Mouse (Mus musculus) liver, embryonic 18 days (tissue): ENCODE measurements around the gene Nrm. TPM values are rescaled to one million over a fixed set of nuclear protein-coding genes. Genes with fewer than 3 reads are reported as not detected.

Source experiments
- polyA plus RNA-seq: library from polyadenylated mRNA; depleted of rRNA; stranded (reverse); fragments of >200 nt; gene quantifications from 2 replicates; pipeline ENCODE4 v1.2.3, GENCODE M21; 2012; rRNA removed

Nrm gene
- 10.7 and 11.1 TPM in 2 replicates for polyA plus RNA-seq

DNA sequence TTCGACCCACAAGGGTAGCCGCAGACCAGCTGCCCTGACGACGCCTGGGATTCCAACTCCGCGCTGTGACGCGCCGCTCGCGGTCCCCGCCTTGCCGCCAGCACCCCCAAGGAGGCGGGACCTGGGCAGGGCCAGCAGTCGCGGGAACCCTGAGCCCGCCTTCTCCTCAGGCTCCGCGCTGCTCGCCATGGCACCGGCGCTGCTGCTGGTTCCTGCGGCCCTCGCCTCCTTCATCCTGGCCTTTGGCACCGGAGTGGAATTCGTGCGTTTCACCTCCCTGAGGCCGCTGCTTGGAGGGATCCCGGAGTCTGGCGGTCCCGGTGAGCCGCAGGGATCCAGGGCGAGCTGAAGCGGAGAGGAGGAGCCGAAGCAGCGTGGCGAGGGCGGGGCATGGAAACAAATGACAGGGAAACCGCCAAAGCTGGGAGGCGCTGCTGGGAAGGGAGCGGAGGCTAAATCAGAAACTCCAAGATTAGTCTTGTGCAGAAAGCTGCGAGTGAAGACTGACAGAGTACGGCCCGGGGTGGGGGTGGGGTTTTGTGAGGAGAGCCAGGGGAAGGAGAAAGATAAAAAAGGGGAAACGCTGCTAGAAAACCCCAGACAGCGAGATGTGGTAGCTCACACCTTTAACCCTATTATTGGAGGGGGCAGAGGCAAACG, at the start of gene Nrm:
TSS of gene Nrm (plus strand) at position 121 of the 660 bp plus-strand sequence.

DNA sequence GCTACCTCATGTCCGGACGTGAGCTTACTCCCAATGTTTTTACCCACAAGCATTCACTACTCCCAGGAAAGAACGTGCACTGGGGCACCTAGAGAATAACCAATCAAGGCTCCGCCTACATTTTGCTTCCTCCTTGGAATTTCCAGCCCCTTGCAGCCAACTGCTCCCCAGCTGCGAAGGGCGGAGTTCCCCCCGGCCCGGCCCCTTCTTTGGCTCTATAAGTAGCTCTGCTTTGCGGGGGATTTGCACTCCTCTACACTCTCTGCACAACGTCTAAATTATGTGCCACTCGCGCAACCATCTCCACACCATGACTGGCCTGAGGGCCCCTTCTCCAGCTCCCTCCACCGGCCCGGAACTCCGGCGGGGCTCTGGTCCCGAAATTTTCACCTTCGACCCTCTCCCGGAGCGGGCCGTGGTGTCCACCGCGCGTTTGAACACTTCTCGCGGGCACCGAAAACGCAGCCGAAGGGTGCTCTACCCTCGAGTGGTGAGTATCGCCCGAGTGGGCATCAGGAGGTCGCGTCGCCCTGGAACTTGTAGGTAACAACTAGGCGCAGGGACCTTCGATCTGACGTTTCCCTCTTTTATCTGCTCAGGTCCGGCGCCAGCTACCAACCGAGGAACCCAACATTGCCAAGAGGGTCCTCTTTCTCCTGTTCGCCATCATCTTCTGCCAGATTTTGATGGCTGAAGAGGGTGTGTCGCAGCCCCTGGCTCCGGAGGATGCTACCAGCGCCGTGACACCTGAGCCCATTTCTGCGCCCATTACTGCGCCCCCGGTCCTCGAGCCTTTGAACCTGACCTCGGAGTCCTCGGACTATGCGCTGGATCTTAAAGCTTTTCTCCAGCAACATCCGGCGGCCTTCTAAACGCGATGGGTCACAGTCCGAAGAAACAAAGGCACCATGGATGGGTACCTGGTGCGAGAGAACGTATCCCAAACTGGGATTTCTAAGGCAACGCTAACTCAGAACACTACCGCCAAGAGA, 39.4 kb upstream of the Nrm start, which contains the start of gene Ier3:
TSS of gene Ier3 (plus strand) at position 246 of the 992 bp plus-strand sequence.

GRCm38 (mm10) chr17:35822964-35823937, 37.9 kb upstream of the Nrm start, which contains the start of gene Flot1:
Gene Flot1 (plus strand): TSS chr17:35823230.

DNA sequence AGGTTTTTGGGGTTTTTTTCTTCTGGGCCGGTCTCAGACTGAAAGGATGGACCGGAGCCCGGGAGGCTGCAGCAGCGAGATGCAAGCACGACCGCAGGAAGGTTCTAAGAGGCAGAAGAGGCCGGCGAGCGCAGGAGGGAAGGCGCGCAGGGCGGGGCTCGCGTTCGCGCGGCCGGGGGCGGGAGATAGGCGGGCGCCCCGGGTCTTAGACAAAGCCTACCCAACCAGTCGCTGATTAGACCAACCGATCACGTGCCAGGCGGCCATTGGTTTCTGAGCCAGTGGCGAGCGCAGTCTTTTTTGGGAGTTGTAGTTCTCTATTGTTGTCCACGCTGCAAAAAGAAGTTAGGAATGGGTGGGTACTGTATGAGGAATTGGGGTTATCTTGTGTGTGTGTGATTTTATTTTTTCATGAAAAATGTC, 23.0 kb upstream of the Nrm start, which contains the start of gene Tubb5:
TSS of gene Tubb5 (minus strand) at position 185 of the 423 bp plus-strand sequence.

DNA sequence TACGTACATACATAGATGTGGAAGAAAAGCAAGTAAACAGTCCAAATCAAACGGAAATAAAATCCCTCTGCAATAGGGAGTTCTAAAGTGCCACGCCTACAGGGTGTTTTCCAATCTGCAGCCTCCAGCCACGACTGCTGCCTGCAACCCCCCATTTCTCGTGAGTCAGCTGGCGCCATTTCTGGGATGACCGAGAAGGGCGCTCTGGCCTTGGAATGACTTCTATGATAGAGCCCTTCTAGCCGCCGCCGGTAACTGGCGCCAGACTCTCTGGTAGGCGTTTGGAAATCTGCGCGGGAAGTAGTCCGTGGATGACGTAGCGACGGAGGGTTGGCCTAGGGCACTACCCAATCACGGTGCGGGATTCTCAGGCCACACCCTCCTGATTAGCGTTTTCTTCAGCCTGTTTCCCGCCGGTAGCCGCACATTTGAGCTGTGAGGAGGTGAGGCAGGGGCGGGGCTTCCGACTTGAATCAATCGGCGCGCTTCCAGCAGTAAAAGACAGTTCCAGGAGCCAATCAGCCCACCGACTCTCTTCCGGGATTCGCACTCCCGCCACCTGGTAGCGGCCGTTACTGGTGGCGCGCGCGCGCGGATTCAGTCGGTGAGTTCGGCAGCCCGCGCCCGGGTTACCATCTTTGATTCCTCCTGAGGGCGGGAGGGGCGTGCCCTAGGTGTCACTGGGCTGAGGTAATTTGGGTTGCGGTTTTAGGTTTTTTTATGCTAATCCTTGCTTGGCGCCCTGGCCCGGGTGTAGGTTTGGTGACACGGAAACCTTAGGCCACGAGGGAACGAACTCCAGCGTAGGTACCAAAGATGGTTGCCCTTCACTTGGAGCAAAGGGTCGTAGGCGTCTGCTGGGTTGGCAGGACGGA, 19.8 kb upstream of the Nrm start, which contains the start of gene Mdc1:
TSS of gene Mdc1 (plus strand) at position 440 of the 875 bp plus-strand sequence.

DNA sequence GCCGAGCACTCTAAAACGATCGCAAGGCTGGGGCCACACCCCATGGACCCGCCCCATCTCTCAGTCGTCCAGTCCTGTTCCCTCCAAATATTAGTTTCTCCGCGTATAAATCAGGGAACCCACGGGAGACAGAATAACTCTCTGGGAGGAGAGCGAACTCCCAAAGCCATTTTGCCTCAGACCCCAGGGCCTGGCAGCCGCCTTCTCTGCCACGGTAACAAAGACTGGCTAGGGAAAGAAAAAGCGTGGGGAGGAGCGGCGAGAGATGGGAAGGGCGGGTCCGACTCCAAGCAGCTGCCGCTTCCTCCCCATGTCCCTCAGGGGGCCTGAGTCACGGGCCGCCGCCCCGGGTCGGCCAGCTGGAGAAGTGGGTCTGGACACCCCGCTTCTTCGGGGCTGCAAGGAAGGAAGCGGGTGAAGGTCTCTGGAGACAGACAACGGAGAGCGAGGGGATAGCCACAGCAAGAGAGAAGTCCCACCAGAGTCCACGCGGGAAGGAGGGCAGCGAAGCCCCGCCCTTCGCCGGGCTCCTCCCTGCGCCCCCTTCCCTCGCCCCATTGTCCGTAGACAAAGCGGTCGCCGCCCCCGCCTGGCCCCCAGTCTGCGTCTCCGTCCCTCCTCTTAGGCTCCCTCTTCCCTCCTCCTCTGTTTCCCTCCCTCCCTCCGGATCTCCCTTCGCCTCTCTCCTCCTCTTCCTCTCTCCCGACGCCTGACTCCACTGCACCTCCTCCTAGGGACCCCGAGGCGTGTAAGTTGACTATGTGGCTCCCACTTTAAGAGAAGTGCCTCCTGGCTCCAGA, 4.6 kb downstream of the Nrm start, which contains the start of gene Ppp1r18:
TSS of gene Ppp1r18 (plus strand) at position 113 of the 800 bp plus-strand sequence.

DNA sequence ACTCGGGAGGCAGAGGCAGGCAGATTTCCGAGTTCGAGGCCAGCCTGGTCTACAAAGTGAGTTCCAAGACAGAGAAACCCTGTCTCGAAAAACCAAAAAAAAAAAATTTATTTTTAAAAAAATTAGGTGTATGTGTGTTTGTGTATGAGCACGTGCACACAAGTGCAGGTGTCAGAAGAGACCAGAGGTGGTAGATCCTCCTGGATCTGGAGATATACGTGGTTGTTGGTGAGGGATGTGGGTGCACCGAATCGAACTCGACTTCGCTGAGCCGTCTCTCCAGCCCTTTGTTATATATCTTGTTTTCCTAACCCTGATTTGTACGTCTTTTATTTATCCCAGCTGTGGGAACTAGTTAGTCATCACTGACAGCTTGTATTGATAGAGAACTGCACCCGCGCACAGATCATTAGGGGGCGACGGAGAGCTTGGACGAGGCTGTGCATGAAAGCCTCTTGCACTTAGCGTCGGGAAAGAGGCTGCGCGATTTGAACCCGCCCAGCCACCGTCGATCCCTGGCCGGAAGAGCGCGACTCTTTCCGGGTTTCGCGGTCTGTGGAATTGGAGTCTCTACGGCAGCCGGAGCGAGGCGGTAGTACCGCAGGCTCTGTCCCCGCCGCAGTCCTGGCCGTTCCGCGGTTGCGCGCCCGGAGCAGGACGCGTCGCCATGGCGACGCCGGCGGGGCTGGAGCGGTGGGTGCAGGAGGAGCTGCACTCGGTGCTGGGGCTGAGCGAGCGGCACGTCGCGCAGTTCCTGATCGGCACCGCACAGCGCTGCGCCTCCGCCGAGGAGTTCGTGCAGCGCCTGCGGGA, 18.3 kb downstream of the Nrm start, which contains the start of gene Dhx16:
TSS of gene Dhx16 (plus strand) at position 575 of the 813 bp plus-strand sequence.

DNA sequence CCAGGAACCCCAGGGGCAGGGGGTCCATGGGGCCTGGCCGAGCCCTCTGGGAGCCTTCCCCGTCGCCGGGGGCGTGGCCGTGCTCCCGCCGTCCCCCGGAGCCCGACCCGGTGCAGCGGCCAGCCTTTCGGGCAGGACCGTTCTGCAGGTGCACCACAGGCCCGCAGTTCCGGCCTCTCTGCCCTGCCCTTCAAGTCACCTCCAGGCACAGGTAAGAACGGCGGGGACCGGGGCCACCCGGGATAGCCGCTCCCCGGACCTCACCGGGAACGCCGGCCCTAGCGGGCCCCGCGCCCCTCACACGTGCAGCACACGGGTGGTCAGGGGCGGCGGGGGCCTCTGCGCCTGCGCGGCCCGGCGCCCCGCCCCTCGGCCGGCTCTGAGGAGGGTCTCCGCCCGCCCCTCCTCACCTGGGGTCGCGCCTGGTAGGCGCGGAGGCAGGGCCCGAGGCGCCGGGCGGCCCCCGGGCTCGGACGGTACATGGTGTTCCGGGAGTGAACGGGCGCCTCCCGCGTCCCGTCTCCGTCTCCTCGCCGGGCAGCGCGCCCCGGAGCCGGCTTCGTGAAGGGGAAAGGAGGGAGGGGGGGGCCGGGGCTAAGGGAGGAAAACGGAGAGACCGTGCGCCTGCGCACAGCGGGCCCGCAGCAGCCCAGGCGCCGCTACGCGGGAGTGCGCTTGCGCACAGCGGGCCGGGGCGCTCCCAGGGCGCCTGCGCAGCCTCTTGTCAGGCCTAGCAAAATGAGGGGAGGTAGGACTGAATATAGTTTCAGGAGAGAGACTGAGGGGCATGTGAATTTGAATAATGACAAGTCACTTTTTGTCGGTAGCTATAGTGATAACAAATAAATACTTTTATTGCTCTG, 35.9 kb downstream of the Nrm start, which contains the start of gene 2310061I04Rik:
TSS of gene 2310061I04Rik (minus strand) at position 651 of the 863 bp plus-strand sequence.

DNA sequence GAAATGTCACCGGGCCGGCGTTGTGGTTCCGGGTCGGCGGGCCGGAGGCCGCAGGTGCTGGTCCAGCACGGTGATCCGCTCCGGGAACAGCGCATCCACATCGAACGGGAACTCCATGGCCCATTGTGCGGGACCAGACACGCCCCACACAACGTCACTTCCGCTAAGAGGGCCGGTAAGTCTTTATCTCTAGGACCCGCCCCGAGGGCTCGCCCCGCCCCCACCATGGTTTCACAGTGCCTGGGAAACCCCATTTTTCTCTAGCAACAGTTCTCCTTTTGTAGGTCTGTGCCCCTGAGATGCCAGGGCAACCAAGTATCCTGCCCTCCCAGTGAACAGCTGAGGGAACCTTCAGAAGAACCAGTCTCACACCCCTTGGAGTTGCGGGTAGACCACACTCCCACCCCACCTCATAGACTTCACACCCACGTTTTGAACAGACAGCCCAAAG, 48.8 kb downstream of the Nrm start, which contains the start of gene Atat1:
TSS of gene Atat1 (minus strand) at position 157 of the 451 bp plus-strand sequence.

Other genes with a start within 250 kb of the Nrm start
- gene Gm9573, start 234.7 kb upstream of the Nrm start, polyA plus RNA-seq: not detected in 2 replicates
- gene Mucl3, start 217.6 kb upstream of the Nrm start, polyA plus RNA-seq: 0.01 TPM in 2 replicates
- 6.9 and 8.3 TPM in 2 replicates for gene Vars2, start 193.7 kb upstream of the Nrm start, polyA plus RNA-seq
- 14.3 and 15.4 TPM in 2 replicates for gene Gtf2h4, start 187.6 kb upstream of the Nrm start, polyA plus RNA-seq
- 2.2 TPM in 2 replicates for gene Ddr1, start 156.7 kb upstream of the Nrm start, polyA plus RNA-seq
- 5.5 and 6.5 TPM in 2 replicates for gene Ier3, start 39.6 kb upstream of the Nrm start, polyA plus RNA-seq
- 31.0 and 40.2 TPM in 2 replicates for gene Flot1, start 38.1 kb upstream of the Nrm start, polyA plus RNA-seq
- gene Tubb5, start 23.0 kb upstream of the Nrm start, polyA plus RNA-seq: 251 and 259 TPM in 2 replicates
- 4.3 and 4.5 TPM in 2 replicates for gene Mdc1, start 19.8 kb upstream of the Nrm start, polyA plus RNA-seq
- 17.4 and 18.6 TPM in 2 replicates for gene Ppp1r18, start 4.3 kb downstream of the Nrm start, polyA plus RNA-seq
- 36.4 and 41.5 TPM in 2 replicates for gene Dhx16, start 18.5 kb downstream of the Nrm start, polyA plus RNA-seq
- 11.1 and 12.8 TPM in 2 replicates for gene 2310061I04Rik, start 36.1 kb downstream of the Nrm start, polyA plus RNA-seq
- gene Atat1, start 48.8 kb downstream of the Nrm start, polyA plus RNA-seq: 9.1 and 9.2 TPM in 2 replicates
- gene Mrps18b, start 55.1 kb downstream of the Nrm start, polyA plus RNA-seq: 47.1 and 48.3 TPM in 2 replicates
- gene Ppp1r10, start 55.1 kb downstream of the Nrm start, polyA plus RNA-seq: 13.7 and 14.0 TPM in 2 replicates
- gene Abcf1, start 108.4 kb downstream of the Nrm start, polyA plus RNA-seq: 33.2 and 37.2 TPM in 2 replicates
- 4.6 and 5.7 TPM in 2 replicates for gene Gnl1, start 118.5 kb downstream of the Nrm start, polyA plus RNA-seq
- 6.0 and 6.7 TPM in 2 replicates for gene Prr3, start 118.9 kb downstream of the Nrm start, polyA plus RNA-seq
- gene H2-T24, start 159.2 kb downstream of the Nrm start, polyA plus RNA-seq: 14.1 and 14.9 TPM in 2 replicates
- gene H2-T23, start 171.5 kb downstream of the Nrm start, polyA plus RNA-seq: 112 and 121 TPM in 2 replicates
- 14.6 and 16.9 TPM in 2 replicates for gene H2-T22, start 181.4 kb downstream of the Nrm start, polyA plus RNA-seq
- gene Gm6034, start 181.6 kb downstream of the Nrm start, polyA plus RNA-seq: not detected in 2 replicates
- 0.03 and 0.16 TPM in 2 replicates for gene Gm11127, start 197.1 kb downstream of the Nrm start, polyA plus RNA-seq